Mouse (Mus musculus) forebrain, embryonic 13.5 days (tissue): Measurements from ENCODE around the gene Junb. TPM values are rescaled to one million over a fixed set of nuclear protein-coding genes. Genes with fewer than 3 reads are reported as not detected.

Source experiments
- ATAC-seq: fragments of 200-750 bp; cut with Nextera tagmentation; 2 replicates; pipeline ENCODE4 v1.8.0; 2017
- H3K27ac ChIP-seq: fragments of 300-500 bp; sonication (generic); 2 replicates; pipeline ENCODE4 v1.5.1; 2015; ENCODE audit warnings: inconsistent platforms, mild to moderate bottlenecking, moderate library complexity
- H3K27me3 ChIP-seq: fragments of 300-500 bp; sonication (generic); 2 replicates; pipeline ENCODE4 v1.6.1; 2015; ENCODE audit warnings: mild to moderate bottlenecking, inconsistent platforms
- H3K36me3 ChIP-seq: fragments of 300-500 bp; sonication (generic); 2 replicates; pipeline ENCODE4 v1.6.1; 2015; ENCODE audit warnings: mild to moderate bottlenecking, inconsistent platforms; ENCODE audit not compliant: poor library complexity, severe bottlenecking
- H3K4me1 ChIP-seq: fragments of 300-500 bp; sonication (generic); 2 replicates; pipeline ENCODE4 v1.6.1; 2015; ENCODE audit warnings: inconsistent platforms
- H3K4me2 ChIP-seq: fragments of 300-500 bp; sonication (generic); 2 replicates; pipeline ENCODE4 v1.6.1; 2015; ENCODE audit warnings: inconsistent platforms, mild to moderate bottlenecking, moderate library complexity
- H3K4me3 ChIP-seq: fragments of 300-500 bp; sonication (generic); 2 replicates; pipeline ENCODE4 v1.5.1; 2015; ENCODE audit warnings: mild to moderate bottlenecking, inconsistent platforms
- H3K9ac ChIP-seq: fragments of 300-500 bp; sonication (generic); 2 replicates; pipeline ENCODE4 v1.6.1; 2015; ENCODE audit warnings: mild to moderate bottlenecking, inconsistent platforms
- H3K9me3 ChIP-seq: fragments of 300-500 bp; sonication (generic); replicated peaks from 2 replicates; pipeline ENCODE4 v1.6.1; 2016; ENCODE audit warnings: inconsistent platforms
- WGBS: fragments of 180-500 bp; shearing (Covaris S2); methylation state at CpG from one replicate; pipeline ENCODE4 v1.1.7; 2015; 5-methylcytosine and 5-hydroxymethylcytosine counted together
- polyA plus RNA-seq: library from polyadenylated mRNA; unstranded; fragments of >200 nt; fragmentation: Nextera tagmentation; extraction: Ambion mirVana; gene quantifications from 2 replicates; pipeline ENCODE4 v1.2.1, GENCODE M21; 2015

Junb gene
- polyA plus RNA-seq, result 3.4 and 4.2 TPM in 2 replicates

- Histone ChIP-seq H3K27me3 (peaks cover 55% of the 10 kb centered on the region), H3K9me3 (no peaks in the 10 kb centered on the region), H3K4me2 (peak within 1 kb of the TSS; percentile 96), H3K4me1 (peaks cover 71% of the 10 kb centered on the region), H3K9ac (peak within 1 kb of the TSS; percentile 72), H3K36me3 (peaks cover 20% of the 10 kb centered on the region), H3K4me3 (peak within 1 kb of the TSS; percentile 51), H3K27ac (no peak within 1 kb of the TSS; the same call in 1 of the 2 replicates)
- ATAC-seq, result peak; percentile 31
- 1% methylated on average over 63 of the region's 63 CpGs for WGBS
Measured at GRCm38 (mm10) chr8:84978248-84978940, at the start of gene Junb. Gene Junb (minus strand): TSS chr8:84978718.

DNA sequence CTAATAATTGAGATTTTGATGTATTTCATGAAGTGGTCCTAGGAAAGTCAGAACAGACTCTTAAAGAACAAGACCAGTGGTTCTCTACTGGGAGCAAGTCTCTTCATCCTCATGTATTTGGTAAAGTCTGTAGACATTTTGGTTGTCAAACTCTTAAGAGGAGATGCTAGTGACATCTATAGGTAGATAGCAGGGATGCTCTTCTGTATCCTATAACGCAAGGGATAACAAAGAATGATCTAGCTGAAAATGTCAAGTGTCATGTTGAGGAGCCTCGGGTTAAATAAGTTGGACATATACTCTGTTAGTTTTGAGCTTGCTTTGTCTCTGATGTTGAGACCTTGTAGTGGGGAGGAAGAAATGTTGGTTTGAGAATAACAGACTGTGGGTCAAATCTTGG, 49.4 kb upstream of the Junb start:
- Histone ChIP-seq H3K4me2 (peak overlapping the region; percentile 94), H3K9ac (peak overlapping the region; percentile 100), H3K27me3 (no peaks in the 10 kb centered on the region), H3K36me3 (peaks cover 51% of the 10 kb centered on the region), H3K4me3 (peak overlapping the region; percentile 99), H3K27ac (no peak overlapping the region), H3K9me3 (no peaks in the 10 kb centered on the region), H3K4me1 (peaks cover 40% of the 10 kb centered on the region)
- ATAC-seq, result no peak
- WGBS, result 24% methylated on average over 2 of the region's 2 CpGs

GRCm38 (mm10) chr8:85027516-85027855, 49.0 kb upstream of the Junb start:
- Histone ChIP-seq H3K4me1 (peaks cover 40% of the 10 kb centered on the region), H3K9me3 (no peaks in the 10 kb centered on the region), H3K9ac (peak overlapping the region; percentile 100), H3K36me3 (peaks cover 51% of the 10 kb centered on the region), H3K27ac (peak overlapping the region; percentile 92), H3K27me3 (no peaks in the 10 kb centered on the region), H3K4me2 (peak overlapping the region; percentile 94), H3K4me3 (peak overlapping the region; percentile 99)
- no peak for ATAC-seq
- 2% methylated on average over 13 of the region's 13 CpGs for WGBS

DNA sequence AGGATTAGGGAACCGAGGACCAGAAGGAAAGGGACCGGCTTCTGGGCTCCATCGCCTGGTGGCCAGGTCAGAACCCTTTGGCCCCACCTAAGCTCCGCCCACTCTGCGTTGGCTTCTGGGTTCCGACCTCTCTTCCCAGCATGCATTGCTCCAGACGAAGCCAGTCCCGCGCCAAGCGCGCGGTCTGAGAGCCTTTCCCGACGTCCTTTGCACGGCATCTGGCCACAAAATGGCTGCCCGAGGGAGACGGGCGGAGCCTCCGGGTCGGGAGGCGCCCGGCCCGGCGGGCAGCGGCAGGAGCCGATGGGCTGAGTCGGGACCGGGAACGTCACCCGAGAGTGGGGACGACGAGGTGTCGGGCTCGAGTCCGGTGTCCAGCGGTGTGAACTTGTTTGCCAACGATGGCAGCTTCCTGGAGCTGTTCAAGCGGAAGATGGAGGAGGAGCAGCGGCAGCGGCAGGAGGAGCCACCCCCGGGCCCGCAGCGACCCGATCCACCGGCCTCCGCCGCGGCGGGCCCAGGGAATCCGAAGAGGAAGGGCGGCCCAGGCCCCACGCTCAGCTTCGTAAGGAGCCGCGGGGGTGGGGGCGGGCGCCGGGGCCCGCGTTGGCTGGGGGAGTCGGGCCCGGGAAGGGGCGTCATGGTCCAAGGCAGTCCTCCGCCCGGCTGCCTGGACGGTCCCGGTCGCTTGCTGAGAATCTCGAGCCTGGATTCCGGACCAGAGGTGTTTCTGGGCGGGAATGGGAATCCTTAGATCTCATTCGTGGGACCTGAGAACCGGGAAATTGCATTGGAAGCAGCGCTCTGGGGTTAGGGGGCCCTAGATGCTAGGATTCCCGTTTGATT, 48.4 kb upstream of the Junb start, which contains the start of gene Trir:
TSS of gene Trir (plus strand) at position 154 of the 846 bp plus-strand sequence.
- ATAC-seq, result peak; percentile 80
- H3K9me3 ChIP-seq, result no peaks in the 10 kb centered on the region
- H3K36me3 ChIP-seq, result peaks cover 51% of the 10 kb centered on the region
- no peaks in the 10 kb centered on the region for H3K27me3 ChIP-seq
- H3K4me3 ChIP-seq, result peak within 1 kb of the TSS; percentile 99
- H3K9ac ChIP-seq, result peak within 1 kb of the TSS; percentile 100
- H3K4me2 ChIP-seq, result peak within 1 kb of the TSS; percentile 94
- WGBS, result under 1% methylated on average over 75 of the region's 75 CpGs
- H3K4me1 ChIP-seq, result peaks cover 40% of the 10 kb centered on the region
- H3K27ac ChIP-seq, result peak within 1 kb of the TSS; percentile 92

GRCm38 (mm10) chr8:85025098-85025932, 46.8 kb upstream of the Junb start, which contains the start of gene Asna1:
Gene Asna1 (minus strand): TSS chr8:85025281.
- Histone ChIP-seq H3K4me2 (peak within 1 kb of the TSS; percentile 94), H3K27me3 (no peaks in the 10 kb centered on the region), H3K4me1 (peaks cover 40% of the 10 kb centered on the region), H3K36me3 (peaks cover 52% of the 10 kb centered on the region), H3K4me3 (peak within 1 kb of the TSS; percentile 93), H3K9ac (peak within 1 kb of the TSS; percentile 77), H3K27ac (peak within 1 kb of the TSS; percentile 92), H3K9me3 (no peaks in the 10 kb centered on the region)
- 6% methylated on average over 30 of the region's 30 CpGs for WGBS
- peak; percentile 93 for ATAC-seq

DNA sequence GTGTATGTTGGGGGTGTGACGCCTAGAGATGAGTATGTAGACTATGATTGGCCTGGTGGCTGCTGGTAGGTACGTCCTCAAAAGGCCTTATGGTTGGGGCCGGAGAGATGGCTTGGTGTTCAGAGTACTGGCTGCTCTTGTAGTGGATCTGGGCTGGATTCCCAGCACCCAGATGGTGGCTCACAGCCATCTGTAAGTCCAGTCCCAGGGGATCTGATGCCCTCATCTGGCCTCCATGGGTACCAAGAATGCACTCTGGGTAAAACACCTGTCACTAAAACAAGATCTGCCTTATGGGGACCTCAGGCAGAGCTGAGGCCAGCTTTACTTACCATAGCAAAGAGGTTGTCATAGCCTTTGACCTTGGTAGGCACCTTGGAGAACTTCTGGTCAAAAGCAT, 45.3 kb upstream of the Junb start:
- Histone ChIP-seq H3K4me3 (peak overlapping the region; percentile 93), H3K9me3 (no peaks in the 10 kb centered on the region), H3K36me3 (peaks cover 54% of the 10 kb centered on the region), H3K4me2 (peak overlapping the region; percentile 94), H3K27ac (no peak overlapping the region), H3K9ac (no peak overlapping the region; the same call in 1 of the 2 replicates), H3K27me3 (no peaks in the 10 kb centered on the region), H3K4me1 (peaks cover 36% of the 10 kb centered on the region)
- ATAC-seq, result no peak
- 96% methylated on average over 3 of the region's 3 CpGs for WGBS

- no peak overlapping the region for H3K27ac ChIP-seq
- H3K4me2 ChIP-seq, result no peak overlapping the region
- no peak for ATAC-seq
- peaks cover 23% of the 10 kb centered on the region for H3K4me1 ChIP-seq
- no peak overlapping the region for H3K4me3 ChIP-seq
- no peaks in the 10 kb centered on the region for H3K27me3 ChIP-seq
- 91% methylated on average over 3 of the region's 3 CpGs for WGBS
- peaks cover 70% of the 10 kb centered on the region for H3K36me3 ChIP-seq
- H3K9ac ChIP-seq, result no peak overlapping the region
- H3K9me3 ChIP-seq, result no peaks in the 10 kb centered on the region
Measured at GRCm38 (mm10) chr8:85021514-85022055, 43.1 kb upstream of the Junb start.

DNA sequence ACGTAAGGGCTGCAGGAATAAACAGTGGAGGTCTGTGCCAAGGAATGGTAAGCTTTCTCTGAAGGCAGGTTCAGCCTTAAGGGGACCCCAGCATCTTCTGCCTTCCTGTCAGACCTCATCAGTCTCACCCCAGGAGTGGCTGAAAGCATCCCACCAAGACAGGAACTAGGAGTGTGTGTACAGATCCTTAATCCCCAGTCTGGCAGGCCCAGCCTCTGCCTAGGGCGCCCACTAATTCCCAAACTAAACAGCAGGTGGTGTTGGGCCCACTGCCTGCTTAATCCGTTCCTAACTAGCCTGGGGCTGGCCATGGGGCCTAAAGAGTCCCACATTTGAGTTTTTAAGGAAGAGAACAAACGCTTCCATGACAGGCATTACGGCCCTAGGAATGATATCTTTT, 38.7 kb upstream of the Junb start:
- peaks cover 50% of the 10 kb centered on the region for H3K36me3 ChIP-seq
- no peak overlapping the region for H3K9ac ChIP-seq
- H3K4me2 ChIP-seq, result no peak overlapping the region
- H3K27ac ChIP-seq, result no peak overlapping the region
- H3K4me3 ChIP-seq, result no peak overlapping the region
- no peak for ATAC-seq
- no peaks in the 10 kb centered on the region for H3K4me1 ChIP-seq
- H3K27me3 ChIP-seq, result peaks cover 25% of the 10 kb centered on the region
- 17% methylated on average over 5 of the region's 5 CpGs for WGBS
- no peaks in the 10 kb centered on the region for H3K9me3 ChIP-seq

DNA sequence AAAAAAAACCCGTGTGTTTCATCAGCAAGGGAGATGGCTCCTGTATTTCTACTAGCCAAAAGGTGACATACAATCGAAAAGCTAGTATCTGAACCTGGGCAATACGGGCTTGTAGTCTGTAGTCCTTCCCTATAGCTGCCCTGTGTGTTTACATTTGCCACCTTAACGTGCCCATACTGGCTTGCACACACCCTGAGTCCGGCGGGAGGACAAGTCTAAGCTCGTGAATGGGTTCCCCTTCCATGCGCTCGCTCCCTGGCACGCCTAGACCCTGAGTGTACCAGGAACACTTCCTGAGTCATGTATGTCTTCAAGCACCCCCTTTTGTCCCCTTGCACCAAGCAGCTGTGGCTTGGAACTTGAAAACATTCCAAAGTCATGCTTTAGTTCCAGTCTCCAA, 38.2 kb upstream of the Junb start:
- Histone ChIP-seq H3K4me3 (no peak overlapping the region), H3K9ac (no peak overlapping the region), H3K4me1 (no peaks in the 10 kb centered on the region), H3K27me3 (peaks cover 27% of the 10 kb centered on the region), H3K4me2 (no peak overlapping the region), H3K36me3 (peaks cover 45% of the 10 kb centered on the region), H3K27ac (no peak overlapping the region), H3K9me3 (no peaks in the 10 kb centered on the region)
- 68% methylated on average over 10 of the region's 10 CpGs for WGBS
- no peak for ATAC-seq

GRCm38 (mm10) chr8:85014431-85014830, 35.9 kb upstream of the Junb start, which contains the start of gene Best2:
Gene Best2 (minus strand): TSS chr8:85014531.
- Histone ChIP-seq H3K27ac (no peak within 1 kb of the TSS), H3K4me1 (no peaks in the 10 kb centered on the region), H3K27me3 (peaks cover 43% of the 10 kb centered on the region), H3K9me3 (no peaks in the 10 kb centered on the region; the same call in 1 of the 2 replicates), H3K4me2 (peak within 1 kb of the TSS; percentile 72), H3K4me3 (peak within 1 kb of the TSS; percentile 36), H3K9ac (peak within 1 kb of the TSS; percentile 62), H3K36me3 (peaks cover 22% of the 10 kb centered on the region)
- ATAC-seq, result no peak
- 93% methylated on average over 1 of the region's 2 CpGs for WGBS

DNA sequence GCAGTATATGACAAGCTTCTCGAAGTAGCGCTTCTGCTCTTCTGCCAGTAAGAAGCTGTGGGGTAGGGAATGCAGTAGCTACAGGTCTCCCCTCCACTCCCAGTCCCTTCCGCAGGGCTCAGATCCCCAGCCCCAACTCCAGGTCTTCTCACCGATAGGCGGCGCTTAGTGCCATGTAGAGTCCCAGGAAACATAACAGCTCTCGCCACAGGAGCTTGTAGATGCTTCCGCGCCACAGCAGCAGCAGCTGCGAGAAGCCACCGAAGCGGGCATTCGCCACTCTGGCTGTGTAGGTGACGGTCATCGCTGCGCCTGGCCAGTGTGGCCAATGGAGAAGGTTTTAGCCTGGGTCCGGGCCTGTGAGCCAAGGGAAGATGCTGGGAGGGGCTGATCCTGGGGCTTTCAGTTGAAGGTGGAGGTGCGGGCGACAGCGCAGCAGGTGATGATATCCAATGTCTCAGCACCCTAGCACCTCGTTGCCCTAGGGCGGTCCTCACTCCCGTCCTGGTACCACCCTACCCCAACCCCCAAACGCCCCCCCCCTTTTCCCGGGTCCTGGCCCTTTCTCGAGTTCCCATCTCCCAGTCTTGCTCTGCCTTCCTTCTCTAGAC, 34.8 kb upstream of the Junb start:
- WGBS, result 6% methylated on average over 26 of the region's 26 CpGs
- H3K9ac ChIP-seq, result peak overlapping the region; percentile 62

More for the DNA sequence above, 34.8 kb upstream of the Junb start:
- Histone ChIP-seq H3K27ac (no peak overlapping the region), H3K36me3 (peaks cover 11% of the 10 kb centered on the region), H3K4me1 (no peaks in the 10 kb centered on the region), H3K27me3 (peaks cover 53% of the 10 kb centered on the region), H3K4me3 (peak overlapping the region; percentile 36), H3K4me2 (peak overlapping the region; percentile 72), H3K9me3 (no peaks in the 10 kb centered on the region; the same call in 1 of the 2 replicates)
- peak; percentile 81 for ATAC-seq
